29 mouse cellular contexts compared by ENCODE assay signal in genomic region chr3:52295688-52296087, GRCm38 (mm10). TPM values are rescaled to one million over a fixed set of nuclear protein-coding genes. Genes with fewer than 3 reads are reported as not detected.
DNase-seq lines count a peak whose midpoint lies in the region; ATAC-seq and TF ChIP-seq lines count a peak whose summit lies in the region.
"Had no signal": no experiment of that assay in that cellular context is flagged by ENCODE, and none has a peak within 500 bp of the region (broad histone marks: within the 10 kb centered on the region; RNA-seq: fewer than 3 reads in every experiment).

No protein-coding gene starts in this region.

- 88% methylated on average over 1 of the region's 1 CpGs for WGBS in forebrain, postnatal 0 days

- no peak for ATAC-seq in forebrain, postnatal 0 days
- ATAC-seq in monocyte, adult 5-6 weeks (replicated peaks; ENCODE audit: insufficient number of reproducible peaks, low FRiP score, low TSS enrichment, poor library complexity, severe bottlenecking), result no peak
- ATAC-seq: forebrain, embryonic 15.5 days; hindbrain, embryonic 16.5 days; intestine, embryonic 15.5 days; Patski had no signal

- peaks cover 8 to 19% of the 10 kb centered on the region in 2 experiments for H3K4me1 ChIP-seq in ES-E14 (ENCODE audit: control insufficient read depth in 2 of 2, insufficient read depth in 2 of 2, low read length in 2 of 2, poor library complexity in 1 of 2)
- H3K4me1 ChIP-seq in forebrain, postnatal 0 days (ENCODE audit: insufficient read depth), result no peaks in the 10 kb centered on the region
- H3K4me1 ChIP-seq: forebrain, embryonic 15.5 days had no signal

- peak overlapping the region; percentile 36 for H3K27ac ChIP-seq in layer of hippocampus, adult 2 months
- no peak overlapping the region for H3K27ac ChIP-seq in ES-E14 (ENCODE audit: insufficient read depth, low read depth, low read length, poor library complexity, severe bottlenecking)
- no peak overlapping the region for H3K27ac ChIP-seq in forebrain, postnatal 0 days (ENCODE audit: low read depth, low read length)
- H3K27ac ChIP-seq: embryonic facial prominence, embryonic 10.5 days; embryonic facial prominence, embryonic 13.5 days; forebrain, embryonic 12.5 days; forebrain, embryonic 15.5 days; heart, embryonic 15.5 days; hindbrain, embryonic 10.5 days; hindbrain, embryonic 13.5 days; intestine, embryonic 15.5 days had no signal

- H3K27me3 ChIP-seq in forebrain, postnatal 0 days (ENCODE audit: insufficient read depth, low read length), result no peaks in the 10 kb centered on the region
- H3K27me3 ChIP-seq: embryonic facial prominence, embryonic 13.5 days; forebrain, embryonic 12.5 days; forebrain, embryonic 15.5 days; heart, embryonic 12.5 days; heart, embryonic 15.5 days; hindbrain, embryonic 13.5 days; intestine, embryonic 15.5 days; Patski had no signal

- no peak for TF ChIP-seq CTCF in layer of hippocampus, adult 2 months (conservative IDR thresholded peaks at IDR 0.05)
- no peak for TF ChIP-seq CTCF in forebrain, postnatal 0 days (IDR thresholded peaks at IDR 0.05; ENCODE audit: low read depth)

- H3K4me3 ChIP-seq in layer of hippocampus, adult 2 months, result no peak overlapping the region
- H3K4me3 ChIP-seq in ES-E14 (ENCODE audit: insufficient read depth in 1 of 2, low read depth in 1 of 2, low read length in 2 of 2, poor library complexity in 1 of 2, severe bottlenecking in 1 of 2), result no peak overlapping the region
- H3K4me3 ChIP-seq in forebrain, postnatal 0 days (ENCODE audit: low read depth, low read length), result no peak overlapping the region
- H3K4me3 ChIP-seq: embryonic facial prominence, embryonic 10.5 days; embryonic facial prominence, embryonic 13.5 days; erythroblast, embryonic 14.5 days; forebrain, embryonic 12.5 days; forebrain, embryonic 15.5 days; heart, embryonic 12.5 days; heart, embryonic 15.5 days; hindbrain, embryonic 10.5 days; hindbrain, embryonic 13.5 days; intestine, embryonic 15.5 days had no signal

- H3K36me3 ChIP-seq in ES-E14 (ENCODE audit: control insufficient read depth, insufficient read depth, low read length, poor library complexity, severe bottlenecking), result peaks cover 1% of the 10 kb centered on the region; the same call in 1 of the 2 replicates
- H3K36me3 ChIP-seq in forebrain, postnatal 0 days (ENCODE audit: insufficient read depth), result no peaks in the 10 kb centered on the region
- H3K36me3 ChIP-seq: embryonic facial prominence, embryonic 10.5 days; embryonic facial prominence, embryonic 13.5 days; forebrain, embryonic 12.5 days; forebrain, embryonic 15.5 days; heart, embryonic 12.5 days; heart, embryonic 15.5 days; hindbrain, embryonic 10.5 days; hindbrain, embryonic 13.5 days; intestine, embryonic 15.5 days had no signal

- no peaks in the 10 kb centered on the region for H3K9me3 ChIP-seq in ES-E14 (ENCODE audit: control insufficient read depth, insufficient read depth, low read depth, low read length)
- H3K9me3 ChIP-seq in forebrain, postnatal 0 days (ENCODE audit: low read length), result no peaks in the 10 kb centered on the region
- H3K9me3 ChIP-seq: embryonic facial prominence, embryonic 10.5 days; embryonic facial prominence, embryonic 13.5 days; forebrain, embryonic 12.5 days; forebrain, embryonic 15.5 days; heart, embryonic 12.5 days; heart, embryonic 15.5 days; hindbrain, embryonic 10.5 days; hindbrain, embryonic 13.5 days; intestine, embryonic 15.5 days had no signal

- H3K9ac ChIP-seq in ES-E14 (ENCODE audit: insufficient read depth, low read depth, low read length, poor library complexity, severe bottlenecking), result no peak overlapping the region
- no peak overlapping the region for H3K9ac ChIP-seq in forebrain, postnatal 0 days
- H3K9ac ChIP-seq: embryonic facial prominence, embryonic 13.5 days; forebrain, embryonic 12.5 days; forebrain, embryonic 15.5 days; heart, embryonic 12.5 days; heart, embryonic 15.5 days; hindbrain, embryonic 13.5 days; intestine, embryonic 15.5 days had no signal

- in situ Hi-C loops in ES-E14 (cut with MboI; ENCODE audit: low sequenced_read_pairs in 2 of 2, unreplicated experiment in 2 of 2), result no loop called here

- H3K4me2 ChIP-seq in forebrain, postnatal 0 days (ENCODE audit: low read depth), result no peak overlapping the region
- H3K4me2 ChIP-seq: embryonic facial prominence, embryonic 13.5 days; forebrain, embryonic 12.5 days; forebrain, embryonic 15.5 days; heart, embryonic 12.5 days; heart, embryonic 15.5 days; hindbrain, embryonic 13.5 days; intestine, embryonic 15.5 days had no signal

- no peak for DNase-seq in layer of hippocampus, adult 2 months (ENCODE audit: low spot score in 2 of 2)
- no peak for DNase-seq in layer of hippocampus, postnatal 10 days (ENCODE audit: low spot score in 2 of 2)
- DNase-seq in ES-E14 (ENCODE audit: low read depth, low spot score), result no peak
- peak; percentile 59 for DNase-seq in brain, adult 2 months (ENCODE audit: low read depth, low spot score)
- DNase-seq in forebrain, postnatal 0 days, result no peak
- DNase-seq: adrenal gland, adult 2 months; adrenal gland, postnatal 14 days; cerebellum, adult 11-12 months; cerebellum, adult 8-10 months; cerebellum, postnatal 10 days; cerebellum, postnatal 36 days; embryo, embryonic 11 days; gastrocnemius, postnatal 10 days; heart, postnatal 10 days; heart, postnatal 36 days; kidney, adult 11 months had no signal

TF ChIP-seq in ES-E14, 5 proteins besides CTCF, POLR2A, EP300 and RAD21:
- TF ChIP-seq CHD2 (IDR thresholded peaks at IDR 0.05; ENCODE audit: low read depth, low read length), result no peak
- TF ChIP-seq MAFK (IDR thresholded peaks at IDR 0.05; ENCODE audit: insufficient read depth, low read depth, low read length), result peak; percentile 54

RNA-seq across cellular contexts. Expression of gene Foxo1, which starts 27.6 kb away (rescaled TPM):
- 10 to 100 TPM; 22.4 to 23.5 TPM for total RNA-seq in layer of hippocampus, adult 2 months (2021)
- total RNA-seq in layer of hippocampus, postnatal 10 days (2021), result 10 to 100 TPM; 20.6 to 24.5 TPM
- total RNA-seq in ES-E14 (2012; rRNA removed), result 2.3 and 2.7 TPM in 2 replicates
- total RNA-seq in forebrain, postnatal 0 days (2014; rRNA removed), result 6.3 and 8.1 TPM in 2 replicates
- 5.0 and 6.3 TPM in 2 replicates for polyA plus RNA-seq in forebrain, postnatal 0 days (2015; fragmentation: Nextera tagmentation; extraction: Ambion mirVana)
- 7.4 to 10.3 TPM (median 8.6 TPM) in 3 replicates for total RNA-seq in monocyte, adult 5-6 weeks (2017)
